Mouse (Mus musculus) myocyte (in vitro differentiated cells): Measurements from ENCODE around the gene A630076J17Rik. TPM values are rescaled to one million over a fixed set of nuclear protein-coding genes. Genes with fewer than 3 reads are reported as not detected.

Experiments used
- H3K27me3 ChIP-seq: one replicate; pipeline ENCODE4 v1.6.1; 2011; ENCODE audit not compliant: control insufficient read depth, insufficient read depth, insufficient read length
- H3K36me3 ChIP-seq: one replicate; pipeline ENCODE4 v1.6.1; 2011; ENCODE audit not compliant: control insufficient read depth, insufficient read depth
- H3K4me2 ChIP-seq: one replicate; pipeline ENCODE4 v1.6.1; 2011; ENCODE audit warnings: low read depth, control low read depth
- H3K4me3 ChIP-seq: one replicate; pipeline ENCODE4 v1.5.1; 2011; ENCODE audit warnings: mild to moderate bottlenecking, control low read depth, moderate library complexity
- H3K79me2 ChIP-seq: one replicate; pipeline ENCODE4 v1.6.1; 2011; ENCODE audit not compliant: control insufficient read depth, insufficient read depth
- H3ac ChIP-seq: one replicate; pipeline ENCODE4 v1.6.1; 2011; ENCODE audit not compliant: control insufficient read depth, insufficient read length
- CEBPB ChIP-seq: IDR thresholded peaks from 2 replicates; pipeline ENCODE4 v1.6.1; 2011; ENCODE audit warnings: mild to moderate bottlenecking, moderate library complexity; ENCODE audit not compliant: poor library complexity, insufficient read depth, severe bottlenecking
- E2F4 ChIP-seq: IDR thresholded peaks from one replicate; pipeline ENCODE4 v1.6.1; 2011; ENCODE audit warnings: mild to moderate bottlenecking, control low read depth, moderate library complexity; ENCODE audit not compliant: insufficient read depth
- MAX ChIP-seq: IDR thresholded peaks from one replicate; pipeline ENCODE4 v1.6.1; 2011; ENCODE audit warnings: low read depth, mild to moderate bottlenecking, control low read depth
- MYOD1 ChIP-seq, 3 experiments: IDR thresholded peaks; one replicate each; pipeline ENCODE4 v1.6.1; 2011; ENCODE audit warnings: control low read depth in 2 of 3, low read depth in 2 of 3, mild to moderate bottlenecking in 2 of 3, moderate library complexity in 1 of 3; ENCODE audit not compliant: insufficient read length in 2 of 3, control insufficient read depth in 1 of 3
- MYOG ChIP-seq, 3 experiments: IDR thresholded peaks; one replicate each; pipeline ENCODE4 v1.6.1; 2011; ENCODE audit warnings: control low read depth in 2 of 3, low read depth in 2 of 3, mild to moderate bottlenecking in 2 of 3; ENCODE audit not compliant: insufficient read length in 2 of 3, control insufficient read depth in 1 of 3, insufficient read depth in 1 of 3
- POLR2A ChIP-seq: IDR thresholded peaks from one replicate; pipeline ENCODE4 v1.6.1; 2011; ENCODE audit warnings: low read depth, mild to moderate bottlenecking, control low read depth, moderate library complexity; ENCODE audit not compliant: insufficient read length
- POLR2AphosphoS2 ChIP-seq: IDR thresholded peaks from one replicate; pipeline ENCODE4 v1.6.1; 2011; ENCODE audit warnings: low read depth, control low read depth; ENCODE audit not compliant: insufficient read length
- REST ChIP-seq: IDR thresholded peaks from one replicate; pipeline ENCODE4 v1.6.1; 2011; ENCODE audit warnings: mild to moderate bottlenecking, control low read depth, moderate library complexity; ENCODE audit not compliant: insufficient read depth, insufficient read length
- SRF ChIP-seq: IDR thresholded peaks from one replicate; pipeline ENCODE4 v1.6.1; 2011; ENCODE audit warnings: low read depth; ENCODE audit not compliant: control insufficient read depth, insufficient read length
- TCF12 ChIP-seq: IDR thresholded peaks from one replicate; pipeline ENCODE4 v1.6.1; 2011; ENCODE audit warnings: mild to moderate bottlenecking, control low read depth; ENCODE audit not compliant: poor library complexity, insufficient read depth, severe bottlenecking
- TCF3 ChIP-seq: IDR thresholded peaks from one replicate; pipeline ENCODE4 v1.6.1; 2011; ENCODE audit warnings: low read depth, control low read depth; ENCODE audit not compliant: insufficient read length
- USF1 ChIP-seq: IDR thresholded peaks from one replicate; pipeline ENCODE4 v1.6.1; 2011; ENCODE audit warnings: low read depth, mild to moderate bottlenecking, control low read depth, moderate library complexity
- polyA plus RNA-seq: library from polyadenylated mRNA; unstranded; fragments of >200 nt; fragmentation: generic; extraction: Trizol; gene quantifications from one replicate; pipeline ENCODE4 v1.2.1, GENCODE M21; 2012; ENCODE audit warnings: missing spikeins

The A630076J17Rik gene
- polyA plus RNA-seq, 1 experiment, result not detected

DNA sequence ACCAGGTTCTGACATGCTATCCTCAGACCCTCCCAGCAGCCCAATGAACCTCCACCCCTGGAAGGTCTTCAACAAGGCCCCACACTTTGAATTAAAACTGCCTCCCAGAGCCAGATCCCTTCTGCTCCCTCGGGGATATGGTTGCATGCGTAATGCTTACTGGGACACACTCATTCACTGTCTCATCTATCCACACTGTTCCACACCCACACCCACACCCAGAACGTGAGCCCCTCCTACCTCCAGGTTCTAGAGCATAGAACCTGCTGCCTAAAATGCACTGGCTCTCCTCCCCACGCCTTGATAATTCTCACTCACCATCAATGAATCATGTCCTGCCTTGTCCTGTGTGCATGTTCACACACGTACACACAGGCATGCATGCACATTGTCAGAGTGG is 15.8 kb upstream of the A630076J17Rik start:
- no peak for TF ChIP-seq REST
- TF ChIP-seq TCF3, result no peak
- TF ChIP-seq MYOD1 (IDR thresholded peaks at IDR 0.05; ENCODE audit: control insufficient read depth in 1 of 3, insufficient read length in 2 of 3, low read depth in 2 of 3), result no peak
- no peak for TF ChIP-seq POLR2A
- no peak for TF ChIP-seq CEBPB
- TF ChIP-seq E2F4, result no peak
- no peak for TF ChIP-seq TCF12
- TF ChIP-seq MYOG (IDR thresholded peaks at IDR 0.05; ENCODE audit: control insufficient read depth in 1 of 3, insufficient read depth in 1 of 3, insufficient read length in 2 of 3, low read depth in 2 of 3), result no peak
- no peak overlapping the region for H3ac ChIP-seq
- H3K4me3 ChIP-seq, result no peak overlapping the region
- H3K27me3 ChIP-seq, result peaks cover 32% of the 10 kb centered on the region
- no peaks in the 10 kb centered on the region for H3K36me3 ChIP-seq
- H3K4me2 ChIP-seq, result no peak overlapping the region
- no peaks in the 10 kb centered on the region for H3K79me2 ChIP-seq

DNA sequence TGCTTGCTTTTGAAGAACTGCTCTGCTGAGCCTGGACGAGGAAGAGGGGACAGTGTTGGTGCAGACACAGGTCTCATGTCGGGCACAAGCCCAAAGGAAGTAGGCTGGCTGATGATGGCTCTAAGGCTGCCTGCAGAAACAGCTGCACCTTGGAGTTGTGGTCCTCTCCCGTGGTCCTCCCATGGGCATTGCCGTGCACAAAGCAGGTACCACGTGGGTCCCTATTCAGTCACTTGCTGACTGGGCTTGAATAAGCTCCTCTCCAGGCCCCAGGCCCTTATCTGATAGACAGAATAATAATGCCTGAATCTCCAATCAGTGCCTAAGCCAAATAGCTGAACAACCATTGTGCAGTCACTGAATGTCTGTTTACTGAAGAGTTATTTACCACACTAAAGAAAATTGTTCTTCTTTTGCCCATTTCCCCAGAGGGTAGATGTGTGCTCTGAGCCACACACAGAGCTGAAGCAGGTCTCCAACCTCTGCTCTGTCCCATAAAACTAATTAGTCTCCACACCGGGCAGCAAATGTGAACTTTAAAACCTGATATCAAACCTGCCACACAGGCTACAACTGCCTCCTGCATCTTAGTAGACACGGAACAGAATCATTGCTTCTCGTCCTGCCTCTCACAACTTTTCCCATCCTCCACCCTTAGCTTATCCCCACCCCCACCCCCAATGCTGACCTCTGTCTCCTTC is 13.9 kb upstream of the A630076J17Rik start:
- Histone ChIP-seq H3K4me3 (no peak overlapping the region), H3K27me3 (peaks cover 32% of the 10 kb centered on the region), H3ac (no peak overlapping the region), H3K79me2 (no peaks in the 10 kb centered on the region), H3K36me3 (no peaks in the 10 kb centered on the region), H3K4me2 (no peak overlapping the region)
- TF ChIP-seq MYOG (IDR thresholded peaks at IDR 0.05; ENCODE audit: control insufficient read depth in 1 of 3, insufficient read depth in 1 of 3, insufficient read length in 2 of 3, low read depth in 2 of 3) (no peak), USF1 (no peak), POLR2AphosphoS2 (no peak), MYOD1 (IDR thresholded peaks at IDR 0.05; ENCODE audit: control insufficient read depth in 1 of 3, insufficient read length in 2 of 3, low read depth in 2 of 3) (no peak), REST (no peak), E2F4 (no peak), CEBPB (no peak), TCF3 (no peak), MAX (no peak), TCF12 (no peak), POLR2A (no peak), SRF (no peak)

DNA sequence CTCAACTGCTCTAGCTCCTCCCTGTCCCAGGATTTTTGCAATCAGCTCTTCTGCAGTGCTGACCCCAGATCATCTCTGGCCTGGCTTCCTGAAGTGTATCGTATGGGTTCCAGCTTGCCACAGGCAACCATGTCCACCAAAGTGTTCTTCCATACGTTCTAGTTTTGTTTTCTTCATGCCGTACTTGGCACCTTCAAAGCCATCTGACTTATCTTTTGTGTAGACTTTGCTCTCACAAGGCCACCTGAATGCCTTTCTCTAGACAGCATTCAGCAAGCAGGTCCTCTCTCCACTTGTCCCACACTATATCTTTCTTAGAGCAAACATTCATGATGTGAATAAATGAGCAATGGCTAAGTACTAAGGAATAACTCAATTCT is 13.3 kb upstream of the A630076J17Rik start:
- TF ChIP-seq MAX (no peak), POLR2AphosphoS2 (no peak), POLR2A (no peak), USF1 (no peak), REST (no peak), TCF3 (no peak), TCF12 (no peak), MYOG (IDR thresholded peaks at IDR 0.05; ENCODE audit: control insufficient read depth in 1 of 3, insufficient read depth in 1 of 3, insufficient read length in 2 of 3, low read depth in 2 of 3) (no peak), MYOD1 (IDR thresholded peaks at IDR 0.05; ENCODE audit: control insufficient read depth in 1 of 3, insufficient read length in 2 of 3, low read depth in 2 of 3) (no peak), E2F4 (no peak), SRF (no peak), CEBPB (no peak)
- peaks cover 32% of the 10 kb centered on the region for H3K27me3 ChIP-seq

DNA sequence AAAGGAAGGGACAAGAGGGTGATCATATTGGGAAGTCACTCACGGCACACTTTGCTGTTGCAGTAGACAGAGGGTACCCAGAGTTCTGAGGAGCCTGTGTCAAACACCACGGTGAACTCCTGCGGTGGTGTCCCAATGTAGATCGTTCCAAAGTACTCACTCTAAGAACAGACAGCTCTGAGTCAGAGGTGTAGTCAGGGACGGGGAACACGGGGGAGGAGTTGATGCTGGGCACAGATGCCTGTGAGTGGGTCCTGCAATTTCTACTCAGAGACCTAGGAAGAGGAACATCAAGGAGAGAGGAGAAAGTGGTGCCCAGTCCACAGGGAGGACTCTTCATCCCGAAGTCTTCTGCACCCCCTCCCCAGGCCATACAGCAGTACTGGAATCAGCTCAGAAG is 11.8 kb upstream of the A630076J17Rik start:
- no peaks in the 10 kb centered on the region for H3K79me2 ChIP-seq
- H3K36me3 ChIP-seq, result no peaks in the 10 kb centered on the region
- TF ChIP-seq MAX (no peak), MYOD1 (IDR thresholded peaks at IDR 0.05; ENCODE audit: control insufficient read depth in 1 of 3, insufficient read length in 2 of 3, low read depth in 2 of 3) (no peak), REST (no peak), POLR2A (no peak), E2F4 (no peak), USF1 (no peak), CEBPB (no peak), SRF (no peak), TCF12 (no peak), MYOG (IDR thresholded peaks at IDR 0.05; ENCODE audit: control insufficient read depth in 1 of 3, insufficient read depth in 1 of 3, insufficient read length in 2 of 3, low read depth in 2 of 3) (no peak), TCF3 (no peak), POLR2AphosphoS2 (no peak)
- H3ac ChIP-seq, result no peak overlapping the region
- no peak overlapping the region for H3K4me3 ChIP-seq
- peaks cover 29% of the 10 kb centered on the region for H3K27me3 ChIP-seq
- no peak overlapping the region for H3K4me2 ChIP-seq

More for the DNA sequence above, 13.3 kb upstream of the A630076J17Rik start:
- H3K36me3 ChIP-seq, result no peaks in the 10 kb centered on the region
- no peak overlapping the region for H3K4me2 ChIP-seq
- H3ac ChIP-seq, result no peak overlapping the region
- no peaks in the 10 kb centered on the region for H3K79me2 ChIP-seq
- H3K4me3 ChIP-seq, result no peak overlapping the region
